Mouse (Mus musculus) cortical plate, adult 2 months (tissue): Measurements from ENCODE around the gene Map7. TPM values are rescaled to one million over a fixed set of nuclear protein-coding genes. Genes with fewer than 3 reads are reported as not detected.

Experiments
- H3K27ac ChIP-seq: fragments of 200-500 bp; 2 replicates; pipeline ENCODE4 v1.5.1; 2012; ENCODE audit warnings: low read length, control low read depth, inconsistent platforms; ENCODE audit not compliant: insufficient read depth
- H3K4me1 ChIP-seq: fragments of 200-500 bp; 2 replicates; pipeline ENCODE4 v1.6.1; 2011; ENCODE audit warnings: low read length; ENCODE audit not compliant: control insufficient read depth, insufficient read depth
- H3K4me3 ChIP-seq: fragments of 200-500 bp; 2 replicates; pipeline ENCODE4 v1.5.1; 2011; ENCODE audit warnings: mild to moderate bottlenecking, low read length, control low read depth; ENCODE audit not compliant: insufficient read depth
- CTCF ChIP-seq: fragments of 200-500 bp; IDR thresholded peaks from 2 replicates; pipeline ENCODE4 v1.5.1; 2011; ENCODE audit warnings: mild to moderate bottlenecking, control low read depth, low read length; ENCODE audit not compliant: insufficient read depth; ENCODE audit errors: extremely low read depth
- POLR2A ChIP-seq: fragments of 200-500 bp; IDR thresholded peaks from 2 replicates; pipeline ENCODE4 v1.6.1; 2011; ENCODE audit warnings: mild to moderate bottlenecking, low read length, control low read depth; ENCODE audit not compliant: insufficient read depth; ENCODE audit errors: extremely low read depth
- polyA plus RNA-seq: library from polyadenylated mRNA; depleted of rRNA; stranded (reverse); fragments of >200 nt; gene quantifications from 2 replicates; pipeline ENCODE4 v1.2.3, GENCODE M21; 2012; rRNA removed

Map7 gene
- polyA plus RNA-seq, 1 experiment: 91.4 TPM

- no peak overlapping the region for H3K4me3 ChIP-seq
- peaks cover 3% of the 10 kb centered on the region; the same call in 1 of the 2 replicates for H3K4me1 ChIP-seq
- TF ChIP-seq POLR2A: no peak
- 0 out of 2 replicates have a peak, but pooled peaks have one; percentile 2 for TF ChIP-seq CTCF
- H3K27ac ChIP-seq: no peak overlapping the region
These were observed 166.5 kb downstream of the Map7 start for GRCm38 (mm10) chr10:20314797-20315196.

GRCm38 (mm10) chr10:20317466-20317865 is 169.2 kb downstream of the Map7 start:
- Histone ChIP-seq H3K4me3 (no peak overlapping the region), H3K4me1 (peaks cover 3% of the 10 kb centered on the region; the same call in 1 of the 2 replicates), H3K27ac (no peak overlapping the region)
- TF ChIP-seq CTCF: no peak

- H3K4me3 ChIP-seq: no peak overlapping the region
- no peak overlapping the region for H3K27ac ChIP-seq
- H3K4me1 ChIP-seq: no peaks in the 10 kb centered on the region; the same call in 1 of the 2 replicates
- TF ChIP-seq POLR2A: no peak
- TF ChIP-seq CTCF: no peak
These were observed 178.0 kb downstream of the Map7 start for GRCm38 (mm10) chr10:20326226-20326625.

Other genes starting within 250 kb of the Map7 start
- 35.4 and 35.8 TPM in 2 replicates for gene Pex7, start 240.8 kb upstream of the Map7 start, polyA plus RNA-seq
- 17.2 and 19.6 TPM in 2 replicates for gene Map3k5, start 214.0 kb upstream of the Map7 start, polyA plus RNA-seq
- 68.7 and 71.4 TPM in 2 replicates for gene Bclaf1, start 164.0 kb downstream of the Map7 start, polyA plus RNA-seq
- 0.76 and 0.79 TPM in 2 replicates for gene Mtfr2, start 199.3 kb downstream of the Map7 start, polyA plus RNA-seq